Mouse (Mus musculus) spleen, adult 2 months (tissue): ENCODE data around the gene Adgrf3. TPM values are rescaled to one million over a fixed set of nuclear protein-coding genes. Genes with fewer than 3 reads are reported as not detected.

Source experiments
- DNase-seq, 2 experiments: peaks; one replicate each; pipeline versions ENCODE4 v3.0.0 to v3.0.0-alpha.2; 2012 to 2021; ENCODE audit warnings: low spot score in 2 of 2, low read depth in 1 of 2
- H3K27ac ChIP-seq: fragments of 200-500 bp; 2 replicates; pipeline ENCODE4 v1.5.1; 2012; ENCODE audit warnings: low read length, inconsistent platforms; ENCODE audit not compliant: insufficient read depth
- H3K27me3 ChIP-seq: fragments of 200-500 bp; 2 replicates; pipeline ENCODE4 v1.6.1; 2012; ENCODE audit warnings: mild to moderate bottlenecking, moderate library complexity, low read length, inconsistent platforms; ENCODE audit not compliant: control insufficient read depth, insufficient read depth
- H3K36me3 ChIP-seq: fragments of 200-500 bp; 2 replicates; pipeline ENCODE4 v1.6.1; 2012; ENCODE audit warnings: mild to moderate bottlenecking, low read length, inconsistent platforms; ENCODE audit not compliant: control insufficient read depth, insufficient read depth
- H3K4me1 ChIP-seq: fragments of 200-500 bp; 2 replicates; pipeline ENCODE4 v1.6.1; 2011; ENCODE audit warnings: inconsistent platforms; ENCODE audit not compliant: control insufficient read depth, insufficient read depth, insufficient read length
- H3K4me3 ChIP-seq: fragments of 200-500 bp; 2 replicates; pipeline ENCODE4 v1.5.1; 2011; ENCODE audit warnings: mild to moderate bottlenecking, inconsistent platforms; ENCODE audit not compliant: insufficient read depth, insufficient read length; ENCODE audit errors: extremely low read depth
- CTCF ChIP-seq: fragments of 200-500 bp; IDR thresholded peaks from 2 replicates; pipeline ENCODE4 v1.5.1; 2011; ENCODE audit warnings: mild to moderate bottlenecking, inconsistent platforms; ENCODE audit not compliant: insufficient read depth, insufficient read length, insufficient replicate concordance; ENCODE audit errors: extremely low read depth
- POLR2A ChIP-seq: fragments of 200-500 bp; IDR thresholded peaks from 2 replicates; pipeline ENCODE4 v1.6.1; 2011; ENCODE audit warnings: low read depth, low read length, inconsistent platforms
- WGBS: fragments of 180-500 bp; shearing (Covaris S2); methylation state at CpG from one replicate; pipeline ENCODE4 v1.1.7; 2018; 5-methylcytosine and 5-hydroxymethylcytosine counted together
- polyA plus RNA-seq: library from polyadenylated mRNA; depleted of rRNA; stranded (reverse); fragments of >200 nt; gene quantifications from 2 replicates; pipeline ENCODE4 v1.2.3, GENCODE M21; 2012

Gene Adgrf3
- polyA plus RNA-seq, 1 experiment = 0.08 TPM

GRCm38 (mm10) chr5:30233979-30234378, 28.5 kb upstream of the Adgrf3 start:
- Histone ChIP-seq H3K4me3 (no peak overlapping the region), H3K4me1 (no peaks in the 10 kb centered on the region; the same call in 1 of the 2 replicates), H3K27me3 (no peaks in the 10 kb centered on the region), H3K36me3 (no peaks in the 10 kb centered on the region), H3K27ac (no peak overlapping the region)
- DNase-seq = no peak
- TF ChIP-seq POLR2A = no peak
- no peak for TF ChIP-seq CTCF
- 65% methylated on average over 8 of the region's 8 CpGs for WGBS

- WGBS = 4% methylated on average over 15 of the region's 15 CpGs
- no peaks in the 10 kb centered on the region; the same call in 1 of the 2 replicates for H3K4me1 ChIP-seq
- H3K27ac ChIP-seq = no peak overlapping the region
- H3K27me3 ChIP-seq = no peaks in the 10 kb centered on the region
- H3K4me3 ChIP-seq = peak overlapping the region; percentile 73
- TF ChIP-seq POLR2A (no peak), CTCF (no peak)
- DNase-seq = no peak
- H3K36me3 ChIP-seq = no peaks in the 10 kb centered on the region
These were observed 27.5 kb upstream of the Adgrf3 start for GRCm38 (mm10) chr5:30233042-30233441.

DNA sequence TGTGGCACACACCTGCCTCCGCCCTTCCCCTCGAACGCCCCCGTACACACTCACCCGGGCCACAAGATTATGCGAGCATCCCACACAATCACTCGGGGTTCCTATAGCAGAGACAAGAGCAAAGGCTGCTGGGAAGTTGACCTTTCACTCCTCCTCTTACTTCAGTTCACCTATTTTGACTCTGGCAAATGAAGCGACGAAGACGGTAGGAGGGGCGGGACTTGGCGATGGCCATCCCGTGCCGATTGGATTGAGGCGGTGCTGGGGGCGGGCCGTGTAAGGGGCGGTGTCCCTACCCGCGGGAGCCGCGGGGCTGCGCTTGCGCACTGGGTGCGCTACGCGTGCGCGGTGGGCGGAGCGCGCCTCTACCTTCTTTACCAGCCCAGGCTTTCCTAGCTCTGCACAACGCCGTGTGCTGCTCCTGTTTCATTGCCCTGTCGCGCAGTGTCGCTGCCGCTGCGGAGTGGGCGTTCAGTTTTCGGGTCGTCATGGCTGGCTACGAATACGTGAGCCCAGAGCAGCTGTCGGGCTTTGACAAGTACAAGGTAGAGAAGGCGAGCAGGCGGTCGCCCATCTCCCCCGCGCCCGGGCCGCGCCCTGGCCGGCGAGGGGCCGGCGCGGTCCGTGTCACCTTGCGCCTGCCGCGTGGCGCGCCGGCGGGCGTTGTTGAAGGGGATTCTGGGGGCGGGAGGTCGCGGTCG, 26.9 kb upstream of the Adgrf3 start, which contains the start of gene Selenoi:
TSS of gene Selenoi (plus strand) at position 311 of the 701 bp plus-strand sequence.
- H3K27me3 ChIP-seq = no peaks in the 10 kb centered on the region
- DNase-seq = peak; percentile 95 to 99
- peak; percentile 58 for TF ChIP-seq POLR2A
- no peak for TF ChIP-seq CTCF
- no peaks in the 10 kb centered on the region for H3K36me3 ChIP-seq
- 3% methylated on average over 71 of the region's 71 CpGs for WGBS
- peak within 1 kb of the TSS; percentile 73 for H3K4me3 ChIP-seq
- H3K27ac ChIP-seq = peak within 1 kb of the TSS; percentile 40; the same call in 1 of the 2 replicates
- no peaks in the 10 kb centered on the region; the same call in 1 of the 2 replicates for H3K4me1 ChIP-seq

GRCm38 (mm10) chr5:30231891-30232270, 26.4 kb upstream of the Adgrf3 start:
- no peak for DNase-seq
- Histone ChIP-seq H3K4me3 (peak overlapping the region; percentile 69), H3K27me3 (no peaks in the 10 kb centered on the region), H3K27ac (no peak overlapping the region), H3K4me1 (no peaks in the 10 kb centered on the region; the same call in 1 of the 2 replicates), H3K36me3 (no peaks in the 10 kb centered on the region)
- TF ChIP-seq POLR2A (no peak), CTCF (no peak)
- WGBS = 35% methylated on average over 16 of the region's 16 CpGs

DNA sequence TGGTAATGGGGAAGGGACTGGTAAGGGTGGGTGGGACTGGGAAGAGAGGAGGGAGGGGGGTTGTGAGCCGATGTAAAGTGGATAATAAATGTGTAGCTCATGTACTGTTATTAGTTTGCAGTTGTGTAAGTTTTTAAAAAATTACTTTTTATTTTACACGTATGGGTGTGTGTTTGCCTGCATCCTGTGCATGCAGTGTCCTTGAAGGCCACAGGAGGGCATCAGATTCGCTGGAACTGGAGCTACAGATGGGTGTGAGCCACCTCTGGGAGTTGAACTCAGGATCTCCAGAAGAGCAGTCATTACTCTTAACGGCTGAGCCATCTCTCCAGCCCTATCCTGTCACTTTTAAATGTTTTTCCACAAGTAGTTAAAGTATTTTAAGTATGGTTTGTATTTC, 25.4 kb upstream of the Adgrf3 start:
- Histone ChIP-seq H3K27ac (no peak overlapping the region), H3K4me3 (no peak overlapping the region), H3K36me3 (no peaks in the 10 kb centered on the region), H3K27me3 (no peaks in the 10 kb centered on the region), H3K4me1 (no peaks in the 10 kb centered on the region; the same call in 1 of the 2 replicates)
- peak in 1 of 2 experiments; percentile 41 for DNase-seq
- TF ChIP-seq CTCF (peak; percentile 28; the same call in 1 of the 2 replicates), POLR2A (no peak)
- 66% methylated on average over 4 of the region's 4 CpGs for WGBS

DNA sequence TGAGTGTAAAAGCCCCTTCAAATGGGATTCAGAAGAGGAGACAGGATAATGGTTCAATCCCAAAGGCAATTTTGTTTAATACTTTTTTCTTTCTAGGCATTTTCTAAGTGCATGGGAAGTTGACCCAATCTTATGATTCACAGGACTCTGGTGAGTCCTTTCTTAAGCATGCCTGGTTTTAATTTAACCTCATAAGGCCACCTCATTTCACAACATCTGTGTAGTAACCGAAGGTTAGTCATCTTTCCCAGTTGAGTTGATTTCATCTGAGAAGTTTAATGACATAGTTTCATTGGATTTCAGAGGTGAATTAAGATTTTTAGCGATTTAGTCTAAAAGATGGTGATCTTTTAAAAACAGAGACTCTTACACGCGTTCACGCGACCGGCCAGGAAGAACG, 17.2 kb upstream of the Adgrf3 start:
- Histone ChIP-seq H3K27me3 (no peaks in the 10 kb centered on the region), H3K4me1 (no peaks in the 10 kb centered on the region), H3K36me3 (no peaks in the 10 kb centered on the region), H3K27ac (no peak overlapping the region), H3K4me3 (no peak overlapping the region)
- TF ChIP-seq CTCF (no peak), POLR2A (no peak)
- 98% methylated on average over 8 of the region's 8 CpGs for WGBS
- DNase-seq = no peak

DNA sequence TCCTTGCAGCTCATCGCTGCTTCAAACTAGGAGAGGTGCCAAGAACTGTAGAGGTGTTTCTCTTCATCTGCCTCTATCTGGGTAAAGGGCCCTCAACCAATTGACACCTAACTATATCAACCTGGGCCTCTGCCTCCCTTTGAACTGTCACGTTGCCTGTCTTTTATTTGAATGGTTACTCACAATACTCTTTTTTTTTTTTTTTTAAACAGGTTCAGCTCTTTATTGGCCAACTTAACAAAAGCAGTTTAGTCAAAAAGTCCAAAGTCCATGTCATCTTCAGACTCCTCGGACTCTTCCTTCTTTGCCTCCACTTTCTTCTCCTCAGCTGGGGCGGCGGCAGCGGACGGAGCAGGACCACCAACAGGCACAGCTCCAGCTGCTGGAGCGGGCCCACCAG, 15.1 kb upstream of the Adgrf3 start:
- H3K4me3 ChIP-seq = no peak overlapping the region
- WGBS = 91% methylated on average over 8 of the region's 8 CpGs
- H3K4me1 ChIP-seq = no peaks in the 10 kb centered on the region
- H3K36me3 ChIP-seq = no peaks in the 10 kb centered on the region
- DNase-seq = no peak
- H3K27me3 ChIP-seq = no peaks in the 10 kb centered on the region
- TF ChIP-seq CTCF (no peak), POLR2A (no peak)
- no peak overlapping the region for H3K27ac ChIP-seq
